Mouse (Mus musculus): ENCODE measurements around the gene Fbxo47. TPM values are rescaled to one million over a fixed set of nuclear protein-coding genes. Genes with fewer than 3 reads are reported as not detected.
"Not testable (repeated sequence)": the region's sequence is repeated elsewhere in the genome, so short reads cannot be mapped to it uniquely, and the experiment has no call there.

The Fbxo47 gene
- polyA plus RNA-seq, 1 experiment from 2014 or later, result 0.65 TPM

DNA sequence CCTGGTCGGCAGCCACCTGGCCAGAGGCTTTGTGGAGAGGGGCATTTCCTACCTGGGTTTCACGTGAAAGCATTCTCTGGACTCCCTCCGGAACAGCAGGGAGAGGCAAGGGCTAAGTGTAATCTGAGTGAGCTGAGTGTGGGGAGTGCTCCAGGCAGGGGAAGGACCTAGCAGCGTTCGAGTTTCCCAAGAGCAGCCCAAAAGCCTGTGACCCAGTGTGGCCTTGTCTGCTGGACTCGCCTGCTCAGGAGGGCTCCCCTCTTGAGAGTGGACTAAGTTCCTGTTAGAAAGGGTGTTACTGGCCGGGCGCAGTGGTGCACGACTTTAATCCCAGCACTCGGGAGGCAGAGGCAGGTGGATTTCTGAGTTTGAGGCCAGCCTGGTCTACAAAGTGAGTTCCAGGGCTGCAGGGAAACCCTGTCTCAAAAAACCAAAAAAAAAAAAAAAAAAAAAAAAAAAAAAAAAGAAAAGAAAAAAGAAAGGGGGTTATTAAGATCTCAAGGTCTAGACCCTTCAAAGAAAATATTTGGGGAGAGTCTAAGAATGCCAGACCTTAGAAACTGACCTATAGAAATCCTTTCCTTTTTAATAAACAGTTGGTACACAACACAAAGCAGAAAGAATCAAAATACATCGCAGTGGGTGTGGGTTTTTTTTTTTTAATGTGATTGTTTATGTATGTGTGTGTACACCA, 44.4 kb downstream of the Fbxo47 start:
- H3K4me2 ChIP-seq (replicated peaks), result no peak overlapping the region
- peaks cover 10% of the 10 kb centered on the region; the same call in 1 of the 2 replicates for H3K4me1 ChIP-seq (replicated peaks)
- no peak overlapping the region for H3K4me3 ChIP-seq (replicated peaks)
- no peaks in the 10 kb centered on the region for H3K27me3 ChIP-seq (replicated peaks)
- H3K27ac ChIP-seq, result no peak overlapping the region; the same call in 1 of the 2 replicates
- no peaks in the 10 kb centered on the region for H3K9me3 ChIP-seq
- H3K36me3 ChIP-seq, result peaks cover 20% of the 10 kb centered on the region; the same call in 1 of the 2 replicates
- WGBS, result 57% methylated on average over 11 of the region's 11 CpGs
- no peak overlapping the region for H3K9ac ChIP-seq
- no peak for ATAC-seq

DNA sequence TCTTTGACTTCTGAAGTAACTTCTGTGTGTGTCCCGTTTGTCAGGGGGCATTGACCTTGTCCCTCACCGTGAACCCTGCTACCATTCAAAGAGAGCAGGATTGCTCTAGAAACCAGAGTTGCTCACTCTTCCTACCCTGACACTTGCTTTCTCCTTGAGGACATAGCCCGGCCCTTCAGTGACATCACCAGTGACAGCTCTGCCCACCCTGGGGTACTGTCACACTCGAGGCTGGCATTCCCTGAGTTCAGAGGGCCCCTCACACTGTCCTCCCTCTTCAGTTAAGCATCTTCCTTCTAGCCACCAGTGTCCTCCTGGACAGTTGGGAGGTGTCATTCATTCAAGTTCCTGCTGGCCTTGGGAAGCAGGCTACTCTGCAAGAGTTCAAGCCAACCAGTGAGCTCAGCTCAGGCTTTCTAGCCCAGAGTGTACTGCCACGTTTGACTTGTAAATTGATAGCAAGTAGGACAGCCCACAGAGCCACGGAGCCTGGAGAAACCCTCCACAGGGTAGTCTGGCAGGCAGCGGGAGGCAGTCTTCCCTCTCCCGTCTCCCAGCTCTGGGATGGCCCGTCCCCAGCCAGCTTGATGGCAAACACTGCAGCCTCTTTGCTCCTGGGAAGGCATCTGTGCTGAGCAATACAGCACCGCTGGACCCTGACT, 45.0 kb downstream of the Fbxo47 start:
- ATAC-seq, result no peak
- WGBS, result 41% methylated on average over 10 of the region's 10 CpGs

DNA sequence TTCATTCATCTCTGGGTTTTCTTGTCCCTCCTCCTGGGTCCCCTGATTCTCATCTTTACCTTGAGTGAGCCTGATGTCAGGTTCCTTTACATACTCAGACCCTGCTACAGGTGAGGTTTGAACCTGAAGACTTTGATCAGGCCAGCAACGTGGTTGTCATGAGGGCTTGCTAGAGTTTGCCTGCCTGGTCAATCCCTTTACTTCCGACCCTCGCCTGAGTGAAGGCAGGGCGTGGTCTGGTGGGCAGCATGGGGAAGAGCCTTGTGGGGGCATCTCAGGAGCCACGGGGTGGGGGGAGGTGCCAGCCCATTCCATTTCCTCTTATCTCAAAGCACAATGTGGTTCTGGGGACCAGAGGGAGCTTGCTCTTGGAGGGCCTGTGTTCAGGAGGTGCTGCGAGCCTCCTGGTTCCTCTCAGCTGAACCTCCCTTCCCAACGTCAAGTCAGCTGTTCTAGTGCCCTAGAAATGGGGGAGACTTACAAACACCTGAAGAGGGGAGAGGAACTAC, 46.3 kb downstream of the Fbxo47 start:
- Histone ChIP-seq H3K4me2 (replicated peaks) (no peak overlapping the region), H3K4me1 (replicated peaks) (peaks cover 10% of the 10 kb centered on the region; the same call in 1 of the 2 replicates), H3K27me3 (replicated peaks) (no peaks in the 10 kb centered on the region), H3K4me3 (replicated peaks) (no peak overlapping the region), H3K36me3 (peaks cover 30% of the 10 kb centered on the region), H3K9ac (no peak overlapping the region), H3K27ac (no peak overlapping the region), H3K9me3 (no peaks in the 10 kb centered on the region)
- ATAC-seq, result no peak
- 79% methylated on average over 7 of the region's 7 CpGs for WGBS

More for the DNA sequence above, 45.0 kb downstream of the Fbxo47 start:
- Histone ChIP-seq H3K27me3 (replicated peaks) (no peaks in the 10 kb centered on the region), H3K4me1 (replicated peaks) (peaks cover 10% of the 10 kb centered on the region; the same call in 1 of the 2 replicates), H3K9ac (no peak overlapping the region), H3K4me3 (replicated peaks) (no peak overlapping the region), H3K9me3 (no peaks in the 10 kb centered on the region), H3K27ac (no peak overlapping the region; the same call in 1 of the 2 replicates), H3K36me3 (peaks cover 24% of the 10 kb centered on the region; the same call in 1 of the 2 replicates), H3K4me2 (replicated peaks) (no peak overlapping the region)

DNA sequence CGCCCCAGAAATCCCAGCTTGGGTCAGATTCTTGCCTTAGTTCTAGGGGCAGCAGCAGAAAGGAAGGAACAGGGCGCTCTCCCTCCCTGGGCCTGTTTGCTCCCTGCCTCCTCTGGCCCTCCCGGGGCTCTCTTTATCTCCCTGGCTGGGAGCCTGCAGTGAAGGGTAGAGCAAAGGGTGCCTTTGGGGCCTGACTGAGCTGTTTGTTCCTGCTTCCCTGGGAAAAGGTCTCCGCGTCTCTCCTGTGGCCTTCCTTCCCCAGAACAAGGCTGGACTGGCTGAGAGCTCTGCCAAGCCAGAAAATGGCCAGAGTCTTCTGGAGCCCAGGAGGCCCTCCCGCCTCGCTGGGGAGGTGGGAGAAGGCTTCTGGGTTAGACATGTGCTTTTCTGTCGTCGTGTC, 46.9 kb downstream of the Fbxo47 start:
- H3K4me2 ChIP-seq (replicated peaks); ATAC-seq; H3K9ac ChIP-seq; H3K4me1 ChIP-seq (replicated peaks); H3K27ac ChIP-seq; H3K9me3 ChIP-seq; H3K27me3 ChIP-seq (replicated peaks); H3K4me3 ChIP-seq (replicated peaks): not testable (repeated sequence)
- peaks cover 30% of the 10 kb centered on the region for H3K36me3 ChIP-seq
- 76% methylated on average over 9 of the region's 9 CpGs for WGBS

DNA sequence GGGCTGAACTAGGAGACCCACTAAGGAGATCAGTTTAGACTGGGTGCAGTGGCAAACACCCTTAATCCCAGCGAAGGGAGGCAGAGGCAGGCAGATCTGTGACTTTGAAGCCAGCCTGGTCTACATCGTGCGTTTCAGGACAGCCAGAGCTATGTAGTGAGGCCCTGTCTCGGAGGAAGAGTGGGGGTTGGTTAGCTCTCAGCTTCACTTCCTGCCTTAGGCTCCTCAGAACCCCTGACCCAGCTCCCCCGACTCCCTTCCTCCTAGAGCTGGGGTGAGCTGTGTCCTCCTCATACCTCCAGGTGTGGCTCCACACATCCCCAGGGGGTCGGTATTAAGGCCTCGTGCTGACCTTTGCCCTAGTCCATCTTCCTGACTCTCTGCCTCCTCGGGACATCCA, 47.4 kb downstream of the Fbxo47 start:
- whole genome bisulfite sequencing, result 60% methylated on average over 8 of the region's 8 CpGs
- H3K4me2 ChIP-seq (replicated peaks), result no peak overlapping the region
- H3K27ac ChIP-seq, result no peak overlapping the region
- H3K4me1 ChIP-seq (replicated peaks), result peaks cover 5% of the 10 kb centered on the region; the same call in 1 of the 2 replicates
- no peaks in the 10 kb centered on the region for H3K9me3 ChIP-seq
- peaks cover 30% of the 10 kb centered on the region for H3K36me3 ChIP-seq
- H3K4me3 ChIP-seq (replicated peaks), result no peak overlapping the region
- ATAC-seq, result no peak
- no peaks in the 10 kb centered on the region for H3K27me3 ChIP-seq (replicated peaks)
- H3K9ac ChIP-seq, result no peak overlapping the region

DNA sequence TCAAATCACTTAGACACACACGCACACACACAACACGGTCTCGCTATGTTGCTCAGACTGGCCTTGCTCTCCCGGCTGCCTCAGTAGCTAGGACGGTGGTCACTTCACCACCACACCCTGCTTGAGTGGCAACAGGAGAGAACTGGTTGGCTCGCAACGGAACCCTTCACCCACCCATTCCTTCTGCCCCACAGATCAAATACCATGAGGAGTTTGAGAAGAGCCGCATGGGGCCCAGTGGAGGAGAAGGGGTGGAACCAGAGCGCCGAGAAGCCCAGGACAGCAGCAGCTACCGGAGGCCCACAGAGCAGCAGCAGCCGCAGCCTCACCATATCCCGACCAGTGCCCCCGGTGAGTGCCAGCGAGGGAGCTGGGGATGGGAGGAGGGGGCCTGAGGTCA, 50.6 kb downstream of the Fbxo47 start:
- no peaks in the 10 kb centered on the region for H3K4me1 ChIP-seq (replicated peaks)
- H3K27me3 ChIP-seq (replicated peaks), result no peaks in the 10 kb centered on the region
- H3K9me3 ChIP-seq, result no peaks in the 10 kb centered on the region
- peaks cover 30% of the 10 kb centered on the region for H3K36me3 ChIP-seq
- WGBS, result 86% methylated on average over 15 of the region's 15 CpGs
- no peak overlapping the region for H3K4me2 ChIP-seq (replicated peaks)
- no peak overlapping the region for H3K9ac ChIP-seq
- no peak overlapping the region for H3K27ac ChIP-seq
- no peak overlapping the region for H3K4me3 ChIP-seq (replicated peaks)
- no peak for ATAC-seq

DNA sequence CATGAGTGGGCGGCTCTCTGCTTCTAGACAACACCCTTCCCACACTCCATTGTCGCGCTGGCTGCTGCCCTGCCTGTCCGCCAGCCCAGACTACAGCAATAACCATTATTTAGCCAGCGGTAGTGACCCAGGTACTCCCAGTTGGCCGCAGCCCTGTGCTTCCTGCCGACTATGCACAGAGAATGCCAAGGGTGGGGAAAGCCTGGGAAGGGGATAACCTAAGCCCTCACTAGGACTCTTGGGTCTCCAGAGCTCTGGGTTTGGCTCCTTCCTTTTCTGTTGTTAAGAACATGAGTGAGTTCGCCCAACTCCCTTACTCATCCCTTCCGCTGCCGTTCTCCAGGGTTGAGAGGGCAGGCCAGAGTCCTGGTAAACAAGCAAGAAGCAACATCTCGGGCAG, 52.0 kb downstream of the Fbxo47 start:
- WGBS, result 80% methylated on average over 11 of the region's 11 CpGs
- no peak overlapping the region for H3K4me3 ChIP-seq (replicated peaks)
- no peak overlapping the region for H3K9ac ChIP-seq
- H3K4me1 ChIP-seq (replicated peaks), result no peaks in the 10 kb centered on the region
- no peak overlapping the region for H3K27ac ChIP-seq
- no peak for ATAC-seq
- peaks cover 32% of the 10 kb centered on the region for H3K36me3 ChIP-seq
- H3K27me3 ChIP-seq (replicated peaks), result no peaks in the 10 kb centered on the region
- H3K4me2 ChIP-seq (replicated peaks), result no peak overlapping the region
- no peaks in the 10 kb centered on the region for H3K9me3 ChIP-seq

DNA sequence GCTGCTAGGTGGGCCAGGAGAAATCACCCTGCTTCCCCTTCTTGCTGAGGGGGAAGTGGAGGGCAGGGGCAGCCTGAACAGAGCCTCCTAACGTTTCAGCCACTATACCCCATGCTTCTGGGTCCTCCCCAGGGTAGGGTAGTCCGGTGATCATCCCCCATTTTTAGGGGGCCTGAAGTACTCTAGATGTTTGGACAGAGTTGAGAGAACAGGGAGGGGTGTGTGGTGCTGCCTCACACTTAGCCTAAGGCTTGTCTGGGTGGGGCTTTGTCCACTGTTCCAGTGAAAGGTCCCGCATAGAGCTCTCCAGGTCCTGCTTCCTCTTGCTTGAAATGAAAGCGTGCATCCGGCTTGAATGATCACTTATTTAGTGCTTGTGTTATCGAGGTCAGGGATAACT, 53.5 kb downstream of the Fbxo47 start:
- Histone ChIP-seq H3K27ac (no peak overlapping the region), H3K4me3 (replicated peaks) (no peak overlapping the region), H3K9ac (no peak overlapping the region), H3K27me3 (replicated peaks) (no peaks in the 10 kb centered on the region), H3K9me3 (no peaks in the 10 kb centered on the region), H3K4me1 (replicated peaks) (peaks cover 6% of the 10 kb centered on the region; the same call in 1 of the 2 replicates), H3K36me3 (peaks cover 33% of the 10 kb centered on the region), H3K4me2 (replicated peaks) (no peak overlapping the region)
- no peak for ATAC-seq
- 79% methylated on average over 6 of the region's 6 CpGs for WGBS

DNA sequence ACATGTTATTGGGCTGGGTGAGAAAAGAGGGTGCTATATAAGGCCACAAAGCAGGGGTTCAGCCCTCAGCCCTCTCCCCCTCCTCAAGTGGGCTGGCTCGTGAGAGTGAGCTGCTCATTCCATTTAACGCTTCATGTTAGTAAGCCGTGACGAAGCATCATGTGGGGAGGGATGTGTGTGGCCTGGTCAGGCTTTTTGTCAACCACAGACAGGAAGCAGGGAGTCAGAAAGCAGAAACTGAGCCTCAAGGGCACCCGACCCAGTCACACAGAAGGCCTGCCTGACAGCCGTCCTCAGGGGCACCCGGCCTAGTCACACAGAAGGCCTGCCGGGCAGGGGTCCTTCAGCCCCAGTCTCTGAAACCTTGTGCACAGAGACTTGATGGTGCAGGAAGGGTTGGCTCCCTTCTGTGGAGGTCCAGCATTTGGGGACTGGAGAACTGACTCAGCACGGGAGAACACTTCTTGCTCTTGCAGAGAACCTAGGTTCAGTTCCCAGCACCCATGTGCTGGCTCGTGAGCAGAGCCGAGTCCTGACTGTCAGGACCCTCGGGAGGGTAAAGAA, 54.0 kb downstream of the Fbxo47 start:
- no peak overlapping the region for H3K27ac ChIP-seq
- H3K9me3 ChIP-seq, result no peaks in the 10 kb centered on the region
- no peak for ATAC-seq
- peaks cover 11% of the 10 kb centered on the region; the same call in 1 of the 2 replicates for H3K4me1 ChIP-seq (replicated peaks)
- no peak overlapping the region for H3K4me2 ChIP-seq (replicated peaks)
- H3K27me3 ChIP-seq (replicated peaks), result no peaks in the 10 kb centered on the region
- H3K9ac ChIP-seq, result no peak overlapping the region
- peaks cover 36% of the 10 kb centered on the region for H3K36me3 ChIP-seq
- 83% methylated on average over 12 of the region's 12 CpGs for WGBS
- H3K4me3 ChIP-seq (replicated peaks), result no peak overlapping the region

DNA sequence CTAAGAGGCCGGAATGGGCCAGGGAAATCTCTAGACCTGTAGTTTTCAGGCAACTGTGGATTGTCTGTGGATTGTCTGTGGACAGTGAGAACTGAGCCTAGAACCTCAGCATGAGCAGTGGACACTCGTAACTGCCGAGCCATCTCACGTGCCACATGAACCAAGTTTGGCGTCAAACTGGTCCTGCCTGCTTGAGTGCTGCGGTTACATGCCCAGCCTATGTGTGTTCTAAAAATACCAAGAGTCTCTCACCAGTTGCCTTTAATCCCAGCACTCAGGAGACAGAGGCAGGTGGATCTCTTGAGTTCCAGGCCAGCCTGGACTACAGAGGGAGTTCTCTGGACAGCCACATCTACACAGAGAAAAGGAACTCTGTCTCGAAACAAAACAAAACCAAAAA, 54.6 kb downstream of the Fbxo47 start:
- no peak overlapping the region for H3K4me2 ChIP-seq (replicated peaks)
- peaks cover 13% of the 10 kb centered on the region; the same call in 1 of the 2 replicates for H3K4me1 ChIP-seq (replicated peaks)
- H3K27me3 ChIP-seq (replicated peaks), result no peaks in the 10 kb centered on the region
- no peak overlapping the region for H3K27ac ChIP-seq
- ATAC-seq, result no peak
- WGBS, result 93% methylated on average over 7 of the region's 7 CpGs
- H3K9ac ChIP-seq, result no peak overlapping the region
- peaks cover 38% of the 10 kb centered on the region for H3K36me3 ChIP-seq
- H3K9me3 ChIP-seq, result no peaks in the 10 kb centered on the region
- H3K4me3 ChIP-seq (replicated peaks), result no peak overlapping the region

DNA sequence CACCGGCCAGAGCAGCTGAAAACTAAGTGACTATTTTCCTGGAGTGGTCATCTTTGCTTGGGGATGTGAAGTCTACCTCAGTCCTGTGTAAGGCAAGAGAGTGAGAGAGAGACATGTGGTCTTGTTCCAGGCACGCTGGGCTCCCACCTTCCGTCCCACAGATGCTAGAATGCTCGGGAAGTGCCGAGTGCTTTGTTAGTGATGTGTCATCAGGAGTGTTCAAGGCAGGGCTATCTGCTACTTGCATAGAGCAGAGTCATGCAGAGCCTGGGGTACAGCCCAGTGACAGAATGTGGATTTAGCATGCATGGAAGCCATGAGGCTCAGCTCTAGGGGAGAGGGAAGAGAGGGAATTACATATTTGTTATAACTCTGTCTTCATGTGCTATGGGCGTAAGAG, 56.3 kb downstream of the Fbxo47 start:
- Histone ChIP-seq H3K9me3 (no peaks in the 10 kb centered on the region), H3K27ac (no peak overlapping the region), H3K4me3 (replicated peaks) (no peak overlapping the region), H3K36me3 (peaks cover 35% of the 10 kb centered on the region), H3K9ac (no peak overlapping the region), H3K27me3 (replicated peaks) (no peaks in the 10 kb centered on the region), H3K4me1 (replicated peaks) (peaks cover 20% of the 10 kb centered on the region; the same call in 1 of the 2 replicates), H3K4me2 (replicated peaks) (no peak overlapping the region)
- 82% methylated on average over 6 of the region's 6 CpGs for WGBS
- no peak for ATAC-seq

DNA sequence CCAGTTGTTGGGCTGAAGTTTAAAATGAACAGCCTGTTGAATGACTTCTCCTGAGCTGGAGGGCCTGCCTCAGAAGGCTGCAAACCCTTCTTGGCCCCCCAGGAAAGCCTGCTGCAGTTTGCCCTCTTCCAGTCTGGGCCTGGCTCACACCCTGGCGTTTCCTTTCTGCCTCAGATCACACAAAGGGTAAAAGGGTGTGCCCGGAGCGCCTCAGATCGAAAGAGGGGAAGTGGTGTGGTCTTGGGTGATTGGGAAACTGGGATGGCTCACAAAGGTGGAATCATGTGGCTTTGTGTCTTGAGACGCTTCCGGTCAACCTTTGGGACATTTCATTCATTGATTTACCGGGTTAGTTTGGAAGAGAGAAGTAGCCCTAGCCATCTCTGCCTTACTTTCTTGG, 57.5 kb downstream of the Fbxo47 start:
- Histone ChIP-seq H3K27ac (peak overlapping the region; percentile 51; the same call in 1 of the 2 replicates), H3K27me3 (replicated peaks) (no peaks in the 10 kb centered on the region), H3K4me1 (replicated peaks) (peaks cover 23% of the 10 kb centered on the region), H3K36me3 (peaks cover 36% of the 10 kb centered on the region), H3K4me3 (replicated peaks) (no peak overlapping the region), H3K9ac (no peak overlapping the region), H3K9me3 (no peaks in the 10 kb centered on the region), H3K4me2 (replicated peaks) (no peak overlapping the region)
- ATAC-seq, result 0 out of 2 replicates have a peak, but pooled peaks have one; percentile 55
- 67% methylated on average over 7 of the region's 7 CpGs for WGBS
